Mouse (Mus musculus) ES-E14 (cell line): ENCODE measurements around the gene Chrna9.

Source experiments
- CHD2 ChIP-seq: IDR thresholded peaks from 2 replicates; pipeline ENCODE4 v1.6.1; 2014; ENCODE audit warnings: mild to moderate bottlenecking, low read depth, low read length, inconsistent platforms
- HCFC1 ChIP-seq: IDR thresholded peaks from 2 replicates; pipeline ENCODE4 v1.6.1; 2012; ENCODE audit warnings: low read length, inconsistent platforms, borderline replicate concordance; ENCODE audit not compliant: insufficient read depth
- ZC3H11A ChIP-seq: IDR thresholded peaks from 2 replicates; pipeline ENCODE4 v1.6.1; 2012; ENCODE audit warnings: low read depth, mild to moderate bottlenecking, inconsistent platforms, low read length, borderline replicate concordance
- ZNF384 ChIP-seq: IDR thresholded peaks from 2 replicates; pipeline ENCODE4 v1.6.1; 2012; ENCODE audit warnings: low read depth, low read length, inconsistent platforms

- no peak for TF ChIP-seq CHD2
- no peak for TF ChIP-seq ZC3H11A
- no peak for TF ChIP-seq HCFC1
- TF ChIP-seq ZNF384: no peak
Observed at GRCm38 (mm10) chr5:65912201-65912600, 22.5 kb upstream of the Chrna9 start.
